Mouse (Mus musculus) neural tube, embryonic 15.5 days (tissue): ENCODE data around the gene Rem2. TPM values are rescaled to one million over a fixed set of nuclear protein-coding genes. Genes with fewer than 3 reads are reported as not detected.

Experiments
- ATAC-seq: fragments of 200-750 bp; cut with Nextera tagmentation; 2 replicates; pipeline ENCODE4 v1.8.0; 2017; ENCODE audit warnings: mild to moderate bottlenecking, moderate TSS enrichment, moderate library complexity; ENCODE audit not compliant: low FRiP score
- H3K27ac ChIP-seq: fragments of 300-500 bp; sonication (generic); replicated peaks from 2 replicates; pipeline ENCODE4 v1.5.1; 2015; ENCODE audit warnings: mild to moderate bottlenecking, inconsistent platforms
- H3K27me3 ChIP-seq: fragments of 300-500 bp; sonication (generic); replicated peaks from 2 replicates; pipeline ENCODE4 v1.6.1; 2015; ENCODE audit warnings: inconsistent platforms
- H3K36me3 ChIP-seq: fragments of 300-500 bp; sonication (generic); 2 replicates; pipeline ENCODE4 v1.6.1; 2015; ENCODE audit warnings: inconsistent platforms
- H3K4me1 ChIP-seq: fragments of 300-500 bp; sonication (generic); 2 replicates; pipeline ENCODE4 v1.6.1; 2015; ENCODE audit warnings: inconsistent platforms
- H3K4me2 ChIP-seq: fragments of 300-500 bp; sonication (generic); 2 replicates; pipeline ENCODE4 v1.6.1; 2015; ENCODE audit warnings: inconsistent platforms, mild to moderate bottlenecking, moderate library complexity
- H3K4me3 ChIP-seq: fragments of 300-500 bp; sonication (generic); replicated peaks from 2 replicates; pipeline ENCODE4 v1.5.1; 2015; ENCODE audit warnings: mild to moderate bottlenecking, inconsistent platforms
- H3K9ac ChIP-seq: fragments of 300-500 bp; sonication (generic); replicated peaks from 2 replicates; pipeline ENCODE4 v1.6.1; 2015; ENCODE audit warnings: mild to moderate bottlenecking, inconsistent platforms
- H3K9me3 ChIP-seq: fragments of 300-500 bp; sonication (generic); replicated peaks from 2 replicates; pipeline ENCODE4 v1.6.1; 2016; ENCODE audit warnings: inconsistent platforms
- WGBS: fragments of 180-500 bp; shearing (Covaris S2); methylation state at CpG from one replicate; pipeline ENCODE4 v1.1.7; 2015; ENCODE audit warnings: mixed read lengths; 5-methylcytosine and 5-hydroxymethylcytosine counted together
- polyA plus RNA-seq: library from polyadenylated mRNA; unstranded; fragments of >200 nt; fragmentation: Nextera tagmentation; extraction: Ambion mirVana; gene quantifications from 2 replicates; pipeline ENCODE4 v1.2.1, GENCODE M21; 2015

The Rem2 gene
- polyA plus RNA-seq, 1 experiment from 2014 or later = 44.0 TPM

GRCm38 (mm10) chr14:54477172-54477909, 1.4 kb downstream of the Rem2 start:
- WGBS = 68% methylated on average over 15 of the region's 15 CpGs
- peak overlapping the region; percentile 78; the same call in 1 of the 2 replicates for H3K27ac ChIP-seq
- H3K4me3 ChIP-seq = peak overlapping the region; percentile 65
- H3K36me3 ChIP-seq = no peaks in the 10 kb centered on the region
- no peaks in the 10 kb centered on the region for H3K9me3 ChIP-seq
- H3K4me2 ChIP-seq = peak overlapping the region; percentile 70
- no peak for ATAC-seq
- H3K27me3 ChIP-seq = peaks cover 19% of the 10 kb centered on the region; the same call in 1 of the 2 replicates
- H3K4me1 ChIP-seq = peaks cover 51% of the 10 kb centered on the region
- H3K9ac ChIP-seq = peak overlapping the region; percentile 62

GRCm38 (mm10) chr14:54479451-54479920, 3.6 kb downstream of the Rem2 start:
- no peak for ATAC-seq
- WGBS = 3% methylated on average over 40 of the region's 40 CpGs
- Histone ChIP-seq H3K4me2 (peak overlapping the region; percentile 59), H3K4me3 (peak overlapping the region; percentile 32), H3K9ac (peak overlapping the region; percentile 26; the same call in 1 of the 2 replicates), H3K27ac (no peak overlapping the region), H3K4me1 (peaks cover 46% of the 10 kb centered on the region), H3K36me3 (no peaks in the 10 kb centered on the region), H3K27me3 (peaks cover 19% of the 10 kb centered on the region; the same call in 1 of the 2 replicates), H3K9me3 (no peaks in the 10 kb centered on the region)

DNA sequence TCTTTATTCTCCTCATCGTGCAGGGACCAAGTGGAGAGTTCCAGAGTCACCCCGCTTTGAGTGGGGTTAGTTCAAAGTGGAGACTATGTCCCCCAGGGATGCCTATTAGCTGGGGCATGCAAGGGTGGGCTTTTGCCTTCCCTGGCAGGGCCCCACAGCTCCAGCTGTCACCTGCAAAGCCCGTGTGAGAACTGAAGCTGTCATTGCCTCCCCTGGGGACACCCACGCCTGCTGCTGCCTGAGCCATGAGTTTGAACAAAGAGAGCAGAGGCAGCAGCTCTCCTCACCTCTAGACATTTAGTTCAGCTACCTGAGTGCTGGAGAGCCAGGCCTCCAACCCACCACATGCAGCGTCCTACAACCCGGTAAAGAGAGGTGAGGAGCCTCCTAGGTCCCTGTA, 4.8 kb downstream of the Rem2 start:
- WGBS = 71% methylated on average over 6 of the region's 6 CpGs

GRCm38 (mm10) chr14:54481402-54481801, 5.5 kb downstream of the Rem2 start:
- no peak for ATAC-seq
- Histone ChIP-seq H3K9ac (no peak overlapping the region), H3K36me3 (no peaks in the 10 kb centered on the region), H3K9me3 (no peaks in the 10 kb centered on the region), H3K27ac (no peak overlapping the region), H3K4me2 (no peak overlapping the region), H3K4me1 (peaks cover 32% of the 10 kb centered on the region), H3K4me3 (no peak overlapping the region), H3K27me3 (peaks cover 19% of the 10 kb centered on the region; the same call in 1 of the 2 replicates)
- 85% methylated on average over 8 of the region's 8 CpGs for WGBS

More for the DNA sequence above, 4.8 kb downstream of the Rem2 start:
- ATAC-seq = no peak
- no peak overlapping the region for H3K27ac ChIP-seq
- H3K9me3 ChIP-seq = no peaks in the 10 kb centered on the region
- peaks cover 38% of the 10 kb centered on the region for H3K4me1 ChIP-seq
- H3K4me2 ChIP-seq = no peak overlapping the region
- H3K4me3 ChIP-seq = no peak overlapping the region
- H3K36me3 ChIP-seq = no peaks in the 10 kb centered on the region
- H3K9ac ChIP-seq = no peak overlapping the region
- H3K27me3 ChIP-seq = peaks cover 19% of the 10 kb centered on the region; the same call in 1 of the 2 replicates

GRCm38 (mm10) chr14:54482498-54482897, 6.6 kb downstream of the Rem2 start:
- Histone ChIP-seq H3K36me3 (no peaks in the 10 kb centered on the region), H3K4me2 (no peak overlapping the region), H3K27me3 (peaks cover 19% of the 10 kb centered on the region; the same call in 1 of the 2 replicates), H3K9me3 (no peaks in the 10 kb centered on the region), H3K4me1 (peaks cover 21% of the 10 kb centered on the region), H3K4me3 (no peak overlapping the region), H3K9ac (no peak overlapping the region), H3K27ac (no peak overlapping the region)
- 34% methylated on average over 9 of the region's 9 CpGs for WGBS
- no peak for ATAC-seq

GRCm38 (mm10) chr14:54485899-54486298, 10.0 kb downstream of the Rem2 start:
- WGBS = 93% methylated on average over 7 of the region's 7 CpGs
- Histone ChIP-seq H3K9ac (no peak overlapping the region), H3K36me3 (no peaks in the 10 kb centered on the region), H3K9me3 (no peaks in the 10 kb centered on the region), H3K27ac (no peak overlapping the region), H3K4me1 (no peaks in the 10 kb centered on the region), H3K4me3 (no peak overlapping the region), H3K27me3 (no peaks in the 10 kb centered on the region), H3K4me2 (no peak overlapping the region)
- ATAC-seq = no peak

GRCm38 (mm10) chr14:54487732-54488131, 11.8 kb downstream of the Rem2 start:
- no peaks in the 10 kb centered on the region for H3K27me3 ChIP-seq
- 73% methylated on average over 2 of the region's 2 CpGs for WGBS
- H3K4me2 ChIP-seq = no peak overlapping the region
- H3K27ac ChIP-seq = no peak overlapping the region
- H3K9me3 ChIP-seq = no peaks in the 10 kb centered on the region
- H3K4me1 ChIP-seq = no peaks in the 10 kb centered on the region
- no peaks in the 10 kb centered on the region for H3K36me3 ChIP-seq
- H3K9ac ChIP-seq = no peak overlapping the region
- no peak for ATAC-seq
- no peak overlapping the region for H3K4me3 ChIP-seq

DNA sequence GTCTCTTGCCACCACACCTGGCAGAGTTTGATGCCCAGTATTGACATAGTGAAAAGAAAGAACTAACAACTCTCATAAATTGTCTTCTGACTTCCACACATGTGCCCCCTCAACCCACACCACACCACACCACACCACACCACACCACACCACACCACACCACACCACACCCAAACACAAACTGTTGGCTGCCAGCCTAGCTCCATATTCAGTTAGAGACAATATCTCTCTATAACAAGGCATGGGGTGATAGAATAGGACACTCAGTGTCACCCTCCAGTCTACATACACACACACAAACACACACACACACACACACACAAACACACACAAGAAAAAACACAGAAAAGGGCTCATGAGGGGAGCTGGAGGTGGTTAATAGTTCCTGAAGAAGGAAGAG, 12.4 kb downstream of the Rem2 start:
- H3K4me2 ChIP-seq = no peak overlapping the region
- no peaks in the 10 kb centered on the region for H3K36me3 ChIP-seq
- H3K27me3 ChIP-seq = no peaks in the 10 kb centered on the region
- no peaks in the 10 kb centered on the region for H3K4me1 ChIP-seq
- H3K9ac ChIP-seq = no peak overlapping the region
- no peak overlapping the region for H3K27ac ChIP-seq
- no peak overlapping the region for H3K4me3 ChIP-seq
- ATAC-seq = no peak
- H3K9me3 ChIP-seq = no peaks in the 10 kb centered on the region

DNA sequence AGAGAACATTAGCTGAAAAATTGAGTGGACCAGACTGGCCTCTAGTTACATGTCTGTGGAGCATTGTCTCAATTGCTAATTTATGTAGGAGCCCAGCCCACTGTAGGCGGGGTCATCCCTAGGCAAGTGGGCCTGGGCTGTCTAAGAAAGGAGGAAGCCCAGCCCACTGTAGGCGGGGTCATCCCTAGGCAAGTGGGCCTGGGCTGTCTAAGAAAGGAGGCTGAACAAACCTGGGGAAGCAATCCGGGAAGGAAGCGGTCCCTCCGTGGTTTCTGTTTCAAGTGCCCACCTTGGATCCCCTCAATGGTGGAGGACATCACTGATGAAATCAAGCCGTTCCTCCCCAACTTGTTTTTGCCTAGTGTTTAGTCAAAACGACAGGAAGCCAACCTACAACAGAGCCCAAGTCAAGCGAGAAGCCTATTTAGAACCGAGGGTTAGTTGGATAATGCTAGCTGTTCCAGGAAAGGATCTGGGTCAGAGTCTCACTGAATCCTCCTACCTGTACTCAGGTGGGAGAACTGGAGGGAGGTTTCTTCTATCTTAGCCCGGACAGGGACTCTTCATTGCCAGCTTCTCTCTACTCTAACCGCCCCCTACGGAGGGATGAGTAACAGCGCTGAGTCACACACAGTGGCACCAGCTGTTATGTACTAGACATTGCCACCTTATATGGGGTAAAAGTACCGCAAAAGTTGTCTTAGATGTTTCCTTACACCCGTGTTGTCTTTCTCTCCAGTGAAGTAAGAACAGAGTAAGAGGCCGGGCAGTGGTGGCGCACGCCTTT, 16.6 kb downstream of the Rem2 start:
- H3K9me3 ChIP-seq = no peaks in the 10 kb centered on the region
- H3K27ac ChIP-seq = no peak overlapping the region
- no peaks in the 10 kb centered on the region for H3K36me3 ChIP-seq
- no peak overlapping the region for H3K4me2 ChIP-seq
- ATAC-seq = no peak
- WGBS = 73% methylated on average over 18 of the region's 18 CpGs
- H3K4me3 ChIP-seq = no peak overlapping the region
- H3K9ac ChIP-seq = no peak overlapping the region
- no peaks in the 10 kb centered on the region for H3K27me3 ChIP-seq
- no peaks in the 10 kb centered on the region for H3K4me1 ChIP-seq

DNA sequence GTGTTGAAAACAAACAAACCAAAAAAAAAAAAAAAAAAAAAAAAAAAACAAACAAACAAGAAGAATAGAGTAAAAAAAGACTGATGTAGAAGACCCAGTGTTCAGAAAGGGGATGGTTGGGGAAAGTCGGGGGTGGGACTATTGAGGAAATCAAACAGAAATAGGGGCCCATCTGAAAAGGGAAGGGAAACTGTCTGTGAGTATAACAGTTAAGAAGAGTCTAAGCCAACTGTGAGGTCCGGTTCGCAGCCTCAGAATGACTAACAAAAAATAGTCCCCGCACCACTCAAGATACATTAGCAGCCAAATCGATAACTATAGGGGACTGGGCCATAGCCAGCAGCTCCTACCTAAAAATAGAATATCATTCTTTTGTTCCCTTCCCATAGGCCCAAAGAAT, 17.3 kb downstream of the Rem2 start:
- no peaks in the 10 kb centered on the region for H3K27me3 ChIP-seq
- H3K36me3 ChIP-seq = no peaks in the 10 kb centered on the region
- H3K9me3 ChIP-seq = no peaks in the 10 kb centered on the region
- no peak overlapping the region for H3K4me3 ChIP-seq
- no peaks in the 10 kb centered on the region for H3K4me1 ChIP-seq
- H3K4me2 ChIP-seq = no peak overlapping the region
- ATAC-seq = no peak
- no peak overlapping the region for H3K9ac ChIP-seq
- 98% methylated on average over 5 of the region's 5 CpGs for WGBS
- no peak overlapping the region for H3K27ac ChIP-seq

DNA sequence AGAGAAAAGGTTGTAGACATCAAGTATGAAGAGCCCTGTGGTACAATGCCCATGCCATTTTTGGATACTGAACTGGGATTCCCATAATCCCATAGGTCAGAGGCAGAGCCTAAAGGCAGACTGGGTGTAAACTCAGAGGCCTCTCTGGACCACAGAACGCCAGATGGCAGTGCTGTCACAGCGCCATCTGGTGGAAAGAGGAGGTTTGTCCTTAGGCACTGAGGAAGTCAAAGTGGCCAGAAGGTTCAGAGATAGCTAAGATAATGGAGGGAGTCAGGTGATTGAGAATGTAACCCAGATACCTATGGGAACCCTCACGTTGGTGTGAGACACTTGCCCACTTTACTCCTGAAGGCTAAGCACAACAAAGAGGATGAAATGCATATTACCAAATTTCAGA, 18.3 kb downstream of the Rem2 start:
- Histone ChIP-seq H3K27ac (no peak overlapping the region), H3K36me3 (no peaks in the 10 kb centered on the region), H3K9me3 (no peaks in the 10 kb centered on the region), H3K4me3 (no peak overlapping the region), H3K4me1 (no peaks in the 10 kb centered on the region), H3K4me2 (no peak overlapping the region), H3K27me3 (no peaks in the 10 kb centered on the region), H3K9ac (no peak overlapping the region)
- WGBS = 2% methylated on average over 3 of the region's 3 CpGs
- no peak for ATAC-seq

DNA sequence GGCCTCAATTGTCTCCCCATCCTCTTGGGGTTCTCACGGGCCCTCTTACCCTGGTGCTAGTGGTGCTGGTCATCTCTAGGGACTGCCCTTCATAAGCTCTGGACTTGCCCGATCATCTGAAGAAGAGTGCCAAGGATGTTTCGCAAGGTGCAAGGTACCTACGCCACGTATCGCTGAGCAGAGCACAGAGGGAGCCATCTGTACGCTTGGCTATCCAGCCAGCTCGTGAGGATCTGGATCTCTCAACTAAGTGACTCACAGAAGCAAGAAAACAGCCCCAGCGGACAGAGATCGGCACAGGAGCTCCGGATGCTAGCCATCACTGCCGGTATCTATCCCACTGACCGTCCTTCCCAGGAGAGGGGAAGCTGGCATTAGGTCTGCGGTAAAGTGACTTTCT, 20.8 kb downstream of the Rem2 start:
- no peak for ATAC-seq
- WGBS = 91% methylated on average over 14 of the region's 14 CpGs
- no peak overlapping the region for H3K9ac ChIP-seq

More for the DNA sequence above, 20.8 kb downstream of the Rem2 start:
- Histone ChIP-seq H3K27ac (no peak overlapping the region), H3K4me3 (no peak overlapping the region), H3K9me3 (no peaks in the 10 kb centered on the region), H3K36me3 (no peaks in the 10 kb centered on the region), H3K4me2 (no peak overlapping the region), H3K4me1 (no peaks in the 10 kb centered on the region), H3K27me3 (no peaks in the 10 kb centered on the region)
